Mouse (Mus musculus) heart, postnatal 0 days (tissue): ENCODE data around the gene Gm49322. TPM values are rescaled to one million over a fixed set of nuclear protein-coding genes. Genes with fewer than 3 reads are reported as not detected.

Experiments used
- ATAC-seq: fragments of 200-750 bp; cut with Nextera tagmentation; 2 replicates; pipeline ENCODE4 v1.8.0; 2017; ENCODE audit warnings: low read depth, moderate number of reproducible peaks, moderate library complexity; ENCODE audit not compliant: insufficient read depth
- DNase-seq: peaks from one replicate; pipeline ENCODE4 v3.0.0-alpha.2; 2016; ENCODE audit warnings: low spot score
- H3K27ac ChIP-seq: fragments of 300-500 bp; sonication (generic); 2 replicates; pipeline ENCODE4 v1.5.1; 2014; ENCODE audit warnings: low read depth, mild to moderate bottlenecking
- H3K27me3 ChIP-seq: fragments of 300-500 bp; sonication (generic); 2 replicates; pipeline ENCODE4 v1.6.1; 2014; ENCODE audit warnings: low read length, mixed read lengths; ENCODE audit not compliant: control insufficient read depth, insufficient read depth
- H3K36me3 ChIP-seq: fragments of 300-500 bp; sonication (generic); replicated peaks from 2 replicates; pipeline ENCODE4 v1.6.1; 2014; ENCODE audit warnings: low read length, mixed read lengths; ENCODE audit not compliant: control insufficient read depth, insufficient read depth
- H3K4me1 ChIP-seq: fragments of 300-500 bp; sonication (generic); 2 replicates; pipeline ENCODE4 v1.6.1; 2014; ENCODE audit warnings: antibody characterized with exemption; ENCODE audit not compliant: control insufficient read depth, insufficient read depth
- H3K4me2 ChIP-seq: fragments of 300-500 bp; sonication (generic); 2 replicates; pipeline ENCODE4 v1.6.1; 2014; ENCODE audit warnings: low read depth, mild to moderate bottlenecking, low read length, moderate library complexity
- H3K4me3 ChIP-seq: fragments of 300-500 bp; sonication (generic); 2 replicates; pipeline ENCODE4 v1.5.1; 2014; ENCODE audit warnings: low read depth, low read length
- H3K9ac ChIP-seq: fragments of 300-500 bp; sonication (generic); replicated peaks from 2 replicates; pipeline ENCODE4 v1.6.1; 2014; ENCODE audit warnings: low read depth, low read length, mixed read lengths
- H3K9me3 ChIP-seq: fragments of 300-500 bp; sonication (generic); replicated peaks from 2 replicates; pipeline ENCODE4 v1.6.1; 2016; ENCODE audit warnings: low read length; ENCODE audit not compliant: control insufficient read depth
- CTCF ChIP-seq: IDR thresholded peaks from 2 replicates; pipeline ENCODE4 v1.5.1; 2016; ENCODE audit warnings: antibody characterized with exemption, control low read depth, low read depth
- EP300 ChIP-seq: IDR thresholded peaks from 2 replicates; pipeline ENCODE4 v1.6.1; 2016; ENCODE audit warnings: antibody characterized with exemption, low read depth
- whole genome bisulfite sequencing: fragments of 180-500 bp; shearing (Covaris S2); extraction: QIAGEN DNeasy Blood & Tissue Kit; methylation state at CpG from one replicate; pipeline ENCODE4 v1.1.7; 2014; 5-methylcytosine and 5-hydroxymethylcytosine counted together
- polyA plus RNA-seq: library from polyadenylated mRNA; unstranded; fragments of >200 nt; fragmentation: Nextera tagmentation; extraction: Ambion mirVana; gene quantifications from 2 replicates; pipeline ENCODE4 v1.2.1, GENCODE M21; 2015
- total RNA-seq: library from RNA; depleted of rRNA; stranded (reverse); fragments of >200 nt; gene quantifications from 2 replicates; pipeline ENCODE4 v1.2.3, GENCODE M21; 2014; ENCODE audit warnings: low replicate concordance

The Gm49322 gene
- total and polyA plus RNA-seq, 2 experiments from 2014 or later: 0.23 to 0.38 TPM

- TF ChIP-seq EP300: no peak
- no peak for TF ChIP-seq CTCF
- H3K9me3 ChIP-seq: no peaks in the 10 kb centered on the region
- peak overlapping the region; percentile 87 for H3K4me2 ChIP-seq
- H3K4me1 ChIP-seq: peaks cover 11% of the 10 kb centered on the region
- H3K4me3 ChIP-seq: peak overlapping the region; percentile 87
- peak overlapping the region; percentile 92 for H3K9ac ChIP-seq
- DNase-seq (no peak), ATAC-seq (no peak; the same call in 1 of the 2 replicates)
- peak overlapping the region; percentile 72 for H3K27ac ChIP-seq
- peaks cover 6% of the 10 kb centered on the region; the same call in 1 of the 2 replicates for H3K36me3 ChIP-seq
- WGBS: 7% methylated on average over 10 of the region's 12 CpGs
- no peaks in the 10 kb centered on the region for H3K27me3 ChIP-seq
Measured at GRCm38 (mm10) chr10:80655406-80656129, 49.7 kb downstream of the Gm49322 start.

GRCm38 (mm10) chr10:80656130-80656862 lies 50.5 kb downstream of the Gm49322 start:
- no peaks in the 10 kb centered on the region for H3K9me3 ChIP-seq
- no peaks in the 10 kb centered on the region for H3K27me3 ChIP-seq
- peaks cover 11% of the 10 kb centered on the region for H3K4me1 ChIP-seq
- peak overlapping the region; percentile 72 for H3K27ac ChIP-seq
- DNase-seq (peak; percentile 100), ATAC-seq (peak; percentile 88)
- peak overlapping the region; percentile 87 for H3K4me3 ChIP-seq
- peak overlapping the region; percentile 87 for H3K4me2 ChIP-seq
- TF ChIP-seq EP300 (no peak), CTCF (no peak)
- peak overlapping the region; percentile 92 for H3K9ac ChIP-seq
- WGBS: 3% methylated on average over 52 of the region's 72 CpGs
- H3K36me3 ChIP-seq: peaks cover 6% of the 10 kb centered on the region; the same call in 1 of the 2 replicates

GRCm38 (mm10) chr10:80656863-80657623 lies 51.2 kb downstream of the Gm49322 start, which contains the start of gene Btbd2:
Btbd2 (minus strand) TSS chr10:80657071.
- H3K4me1 ChIP-seq: peaks cover 11% of the 10 kb centered on the region
- TF ChIP-seq EP300 (no peak), CTCF (no peak)
- peaks cover 3% of the 10 kb centered on the region; the same call in 1 of the 2 replicates for H3K36me3 ChIP-seq
- DNase-seq (no peak), ATAC-seq (peak; percentile 5)
- no peaks in the 10 kb centered on the region for H3K27me3 ChIP-seq
- H3K9me3 ChIP-seq: no peaks in the 10 kb centered on the region
- H3K27ac ChIP-seq: peak within 1 kb of the TSS; percentile 72
- H3K4me2 ChIP-seq: peak within 1 kb of the TSS; percentile 87
- WGBS: 28% methylated on average over 15 of the region's 15 CpGs
- H3K4me3 ChIP-seq: peak within 1 kb of the TSS; percentile 87
- H3K9ac ChIP-seq: peak within 1 kb of the TSS; percentile 92

- H3K27ac ChIP-seq: no peak overlapping the region
- H3K4me3 ChIP-seq: no peak overlapping the region
- TF ChIP-seq EP300: no peak
- TF ChIP-seq CTCF: no peak
- no peak overlapping the region for H3K4me2 ChIP-seq
- no peaks in the 10 kb centered on the region for H3K36me3 ChIP-seq
- 81% methylated on average over 14 of the region's 14 CpGs for WGBS
- no peak for ATAC-seq
- no peaks in the 10 kb centered on the region for H3K27me3 ChIP-seq
- H3K9me3 ChIP-seq: no peaks in the 10 kb centered on the region
- DNase-seq: no peak
- H3K9ac ChIP-seq: no peak overlapping the region
- peaks cover 16% of the 10 kb centered on the region for H3K4me1 ChIP-seq
Measured at GRCm38 (mm10) chr10:80658194-80658840, 52.5 kb downstream of the Gm49322 start.

GRCm38 (mm10) chr10:80658841-80659202 lies 53.0 kb downstream of the Gm49322 start:
- Histone ChIP-seq H3K4me2 (no peak overlapping the region; the same call in 1 of the 2 replicates), H3K4me3 (no peak overlapping the region), H3K27me3 (no peaks in the 10 kb centered on the region), H3K9ac (no peak overlapping the region), H3K36me3 (no peaks in the 10 kb centered on the region), H3K27ac (no peak overlapping the region), H3K4me1 (peaks cover 21% of the 10 kb centered on the region), H3K9me3 (no peaks in the 10 kb centered on the region)
- TF ChIP-seq EP300 (no peak), CTCF (no peak)
- ATAC-seq (no peak), DNase-seq (no peak)
- 62% methylated on average over 4 of the region's 4 CpGs for WGBS
